Mouse (Mus musculus) limb, embryonic 13.5 days (tissue): Measurements from ENCODE around the gene Mrpl21. TPM values are rescaled to one million over a fixed set of nuclear protein-coding genes. Genes with fewer than 3 reads are reported as not detected.

Source experiments
- ATAC-seq: fragments of 200-750 bp; cut with Nextera tagmentation; 2 replicates; pipeline ENCODE4 v1.8.0; 2017; ENCODE audit warnings: low read depth, moderate number of reproducible peaks, moderate TSS enrichment; ENCODE audit not compliant: low FRiP score
- H3K27ac ChIP-seq: fragments of 300-500 bp; sonication (generic); 2 replicates; pipeline ENCODE4 v1.5.1; 2015; ENCODE audit warnings: inconsistent platforms, mild to moderate bottlenecking, moderate library complexity
- H3K27me3 ChIP-seq: fragments of 300-500 bp; sonication (generic); 2 replicates; pipeline ENCODE4 v1.6.1; 2015; ENCODE audit warnings: mild to moderate bottlenecking, inconsistent platforms
- H3K36me3 ChIP-seq: fragments of 300-500 bp; sonication (generic); 2 replicates; pipeline ENCODE4 v1.6.1; 2015; ENCODE audit warnings: inconsistent platforms, mild to moderate bottlenecking, moderate library complexity
- H3K4me1 ChIP-seq: fragments of 300-500 bp; sonication (generic); 2 replicates; pipeline ENCODE4 v1.6.1; 2015; ENCODE audit warnings: inconsistent platforms
- H3K4me2 ChIP-seq: fragments of 300-500 bp; sonication (generic); replicated peaks from 2 replicates; pipeline ENCODE4 v1.6.1; 2015; ENCODE audit warnings: inconsistent platforms, mild to moderate bottlenecking, moderate library complexity
- H3K4me3 ChIP-seq: fragments of 300-500 bp; sonication (generic); 2 replicates; pipeline ENCODE4 v1.5.1; 2015; ENCODE audit warnings: moderate library complexity, mild to moderate bottlenecking, inconsistent platforms
- H3K9ac ChIP-seq: fragments of 300-500 bp; sonication (generic); 2 replicates; pipeline ENCODE4 v1.6.1; 2015; ENCODE audit warnings: mild to moderate bottlenecking, inconsistent platforms
- H3K9me3 ChIP-seq: fragments of 300-500 bp; sonication (generic); 2 replicates; pipeline ENCODE4 v1.6.1; 2016; ENCODE audit warnings: inconsistent platforms
- WGBS: fragments of 180-500 bp; shearing (Covaris S2); methylation state at CpG from one replicate; pipeline ENCODE4 v1.1.7; 2015; 5-methylcytosine and 5-hydroxymethylcytosine counted together
- polyA plus RNA-seq: library from polyadenylated mRNA; unstranded; fragments of >200 nt; fragmentation: Nextera tagmentation; extraction: Ambion mirVana; gene quantifications from 2 replicates; pipeline ENCODE4 v1.2.1, GENCODE M21; 2015

Mrpl21 gene
- polyA plus RNA-seq, 1 experiment from 2014 or later: 136 TPM

GRCm38 (mm10) chr19:3307175-3307949 lies 24.7 kb downstream of the Mrpl21 start:
- Histone ChIP-seq H3K4me1 (no peaks in the 10 kb centered on the region), H3K36me3 (no peaks in the 10 kb centered on the region), H3K9ac (peak overlapping the region; percentile 4; the same call in 1 of the 2 replicates), H3K9me3 (no peaks in the 10 kb centered on the region), H3K4me2 (no peak overlapping the region), H3K27ac (no peak overlapping the region), H3K27me3 (no peaks in the 10 kb centered on the region), H3K4me3 (no peak overlapping the region)
- ATAC-seq: no peak
- 57% methylated on average over 16 of the region's 16 CpGs for WGBS

GRCm38 (mm10) chr19:3319341-3319740 lies 36.6 kb downstream of the Mrpl21 start:
- no peak overlapping the region for H3K4me3 ChIP-seq
- no peak for ATAC-seq
- no peaks in the 10 kb centered on the region for H3K9me3 ChIP-seq
- peaks cover 23% of the 10 kb centered on the region for H3K4me1 ChIP-seq
- WGBS: 81% methylated on average over 2 of the region's 2 CpGs
- no peak overlapping the region for H3K9ac ChIP-seq
- no peaks in the 10 kb centered on the region for H3K36me3 ChIP-seq
- H3K4me2 ChIP-seq: no peak overlapping the region
- H3K27ac ChIP-seq: no peak overlapping the region
- peaks cover 28% of the 10 kb centered on the region for H3K27me3 ChIP-seq

DNA sequence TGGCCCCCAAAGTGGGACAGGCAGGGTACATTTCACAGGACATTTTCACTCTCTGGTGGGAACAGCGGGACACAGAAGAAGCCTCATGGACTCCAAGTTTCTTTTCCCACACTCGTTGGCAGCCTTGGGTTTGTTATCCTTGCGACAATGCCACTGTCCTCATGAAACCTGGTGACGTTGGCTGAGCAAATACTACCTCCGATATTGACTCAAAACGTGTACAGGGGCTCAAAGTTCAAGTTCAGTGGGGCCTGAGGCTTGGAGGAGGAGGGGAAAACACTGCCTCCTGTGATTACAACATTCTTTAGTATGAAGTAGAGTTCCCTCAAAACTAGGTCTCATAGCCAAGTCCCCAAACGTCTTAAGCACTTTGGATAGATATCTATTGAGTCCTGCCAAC lies 37.4 kb downstream of the Mrpl21 start:
- no peaks in the 10 kb centered on the region for H3K9me3 ChIP-seq
- no peak overlapping the region for H3K27ac ChIP-seq
- peaks cover 28% of the 10 kb centered on the region for H3K27me3 ChIP-seq
- no peak overlapping the region for H3K4me2 ChIP-seq
- H3K9ac ChIP-seq: no peak overlapping the region
- H3K4me1 ChIP-seq: peaks cover 30% of the 10 kb centered on the region
- H3K4me3 ChIP-seq: no peak overlapping the region
- no peaks in the 10 kb centered on the region for H3K36me3 ChIP-seq
- no peak for ATAC-seq
- WGBS: 72% methylated on average over 7 of the region's 7 CpGs

- Histone ChIP-seq H3K9ac (no peak overlapping the region), H3K27me3 (peaks cover 28% of the 10 kb centered on the region), H3K36me3 (no peaks in the 10 kb centered on the region), H3K4me2 (no peak overlapping the region), H3K4me3 (no peak overlapping the region), H3K27ac (no peak overlapping the region), H3K9me3 (no peaks in the 10 kb centered on the region), H3K4me1 (peaks cover 32% of the 10 kb centered on the region)
- 80% methylated on average over 3 of the region's 3 CpGs for WGBS
- ATAC-seq: no peak
These were observed 38.1 kb downstream of the Mrpl21 start for GRCm38 (mm10) chr19:3320801-3321200.

DNA sequence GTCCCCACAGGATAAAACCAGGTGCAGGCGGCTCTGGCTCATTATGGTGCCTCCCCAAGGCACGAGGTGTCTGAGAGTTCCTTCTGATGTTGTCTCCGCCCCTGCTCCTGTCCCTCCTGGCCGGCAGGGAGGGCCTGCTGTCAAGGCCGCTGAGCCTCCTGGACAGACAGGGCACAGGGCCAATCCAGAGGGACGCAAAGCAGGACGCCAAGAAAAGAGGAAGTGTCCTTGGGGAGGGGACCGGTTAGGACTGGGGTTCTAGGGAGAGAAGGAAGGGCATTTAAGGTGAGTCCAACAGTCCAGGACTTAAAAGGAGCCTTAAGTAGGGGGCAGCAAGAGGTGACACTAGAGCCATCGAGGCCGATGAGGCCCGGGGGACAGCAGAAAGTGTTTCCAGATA lies 38.9 kb downstream of the Mrpl21 start:
- H3K27me3 ChIP-seq: peaks cover 28% of the 10 kb centered on the region
- H3K4me2 ChIP-seq: peak overlapping the region; percentile 99
- H3K27ac ChIP-seq: no peak overlapping the region
- no peaks in the 10 kb centered on the region for H3K9me3 ChIP-seq
- peaks cover 41% of the 10 kb centered on the region for H3K4me1 ChIP-seq
- no peak overlapping the region for H3K9ac ChIP-seq
- no peak for ATAC-seq
- no peaks in the 10 kb centered on the region for H3K36me3 ChIP-seq
- peak overlapping the region; percentile 65 for H3K4me3 ChIP-seq
- WGBS: 6% methylated on average over 11 of the region's 11 CpGs

DNA sequence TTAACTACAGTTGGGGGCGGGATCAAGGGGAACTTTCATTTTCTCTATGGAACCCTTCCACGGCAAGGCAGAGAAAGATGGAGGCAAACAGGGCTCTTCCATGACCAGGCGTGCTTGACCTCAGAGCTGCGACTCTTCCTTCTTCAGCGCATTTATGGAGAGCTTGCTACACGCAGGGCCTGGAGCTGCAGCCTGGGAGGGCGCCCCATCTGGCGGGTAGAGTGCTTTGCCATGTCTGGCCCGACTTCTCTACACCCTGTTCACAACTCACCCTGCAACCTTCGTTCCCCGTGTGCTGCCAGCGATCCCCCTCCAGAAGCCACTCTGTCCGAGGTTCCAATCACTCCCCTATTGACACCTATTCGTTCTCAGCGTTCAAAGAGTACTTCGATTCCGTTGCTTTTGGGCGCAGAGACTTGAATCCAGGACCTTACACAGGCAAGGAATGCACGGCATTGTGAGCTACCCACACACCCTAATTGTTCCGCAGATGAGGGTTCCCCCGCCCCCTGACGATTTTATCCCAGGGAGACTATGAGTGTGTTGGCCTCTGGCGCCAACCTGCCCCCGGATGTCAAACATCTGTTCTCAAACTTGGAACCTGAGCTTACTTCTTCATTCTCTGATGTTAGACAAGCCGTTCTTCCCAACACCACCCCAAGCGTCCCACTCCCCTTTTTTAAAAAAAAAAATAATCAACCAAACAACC lies 39.7 kb downstream of the Mrpl21 start, which contains the start of gene Cpt1a:
Cpt1a (plus strand) TSS at position 74 of the 709 bp plus-strand sequence.
- 3% methylated on average over 26 of the region's 26 CpGs for WGBS
- no peak for ATAC-seq
- Histone ChIP-seq H3K4me2 (peak within 1 kb of the TSS; percentile 99), H3K27ac (no peak within 1 kb of the TSS; the same call in 1 of the 2 replicates), H3K36me3 (no peaks in the 10 kb centered on the region), H3K4me1 (peaks cover 42% of the 10 kb centered on the region), H3K27me3 (peaks cover 28% of the 10 kb centered on the region), H3K4me3 (peak within 1 kb of the TSS; percentile 65), H3K9ac (peak within 1 kb of the TSS; percentile 67), H3K9me3 (no peaks in the 10 kb centered on the region)

GRCm38 (mm10) chr19:3323201-3323621 lies 40.5 kb downstream of the Mrpl21 start:
- Histone ChIP-seq H3K4me3 (peak overlapping the region; percentile 65), H3K4me2 (peak overlapping the region; percentile 99), H3K27me3 (peaks cover 28% of the 10 kb centered on the region), H3K27ac (no peak overlapping the region), H3K36me3 (no peaks in the 10 kb centered on the region), H3K9ac (peak overlapping the region; percentile 67), H3K9me3 (no peaks in the 10 kb centered on the region), H3K4me1 (peaks cover 42% of the 10 kb centered on the region)
- 1% methylated on average over 47 of the region's 47 CpGs for WGBS
- peak; percentile 80 for ATAC-seq

DNA sequence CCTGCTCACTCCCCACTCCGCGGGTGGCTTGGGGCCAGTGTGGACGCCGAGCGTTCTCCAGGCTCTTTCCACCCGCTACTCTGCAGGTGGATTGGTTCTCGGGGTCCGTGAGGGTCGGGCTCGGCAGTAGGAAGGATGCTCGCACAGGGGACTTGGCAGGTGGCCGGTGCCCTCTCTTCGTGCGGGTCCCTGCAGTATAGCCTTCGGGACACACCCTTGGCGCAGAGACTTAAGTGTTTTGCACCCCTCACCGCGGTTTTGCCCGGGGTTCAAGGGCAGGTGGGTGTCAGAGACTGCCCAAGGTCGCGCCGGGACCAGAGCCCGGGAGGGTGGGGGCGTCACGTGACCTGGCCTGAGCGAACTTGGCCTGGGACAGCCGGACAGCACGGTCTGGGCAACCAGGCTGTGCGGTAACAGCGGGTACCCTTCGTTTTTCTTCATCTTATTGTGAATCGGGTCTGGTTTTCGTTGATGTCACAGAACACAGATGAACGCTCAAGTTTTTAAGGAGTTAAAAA lies 41.1 kb downstream of the Mrpl21 start:
- H3K4me3 ChIP-seq: peak overlapping the region; percentile 65
- no peaks in the 10 kb centered on the region for H3K36me3 ChIP-seq
- H3K27ac ChIP-seq: no peak overlapping the region
- peaks cover 42% of the 10 kb centered on the region for H3K4me1 ChIP-seq
- H3K4me2 ChIP-seq: peak overlapping the region; percentile 99
- no peaks in the 10 kb centered on the region for H3K9me3 ChIP-seq
- H3K9ac ChIP-seq: peak overlapping the region; percentile 67
- H3K27me3 ChIP-seq: peaks cover 28% of the 10 kb centered on the region
- peak; percentile 4; the same call in 1 of the 2 replicates for ATAC-seq
- 1% methylated on average over 34 of the region's 34 CpGs for WGBS

DNA sequence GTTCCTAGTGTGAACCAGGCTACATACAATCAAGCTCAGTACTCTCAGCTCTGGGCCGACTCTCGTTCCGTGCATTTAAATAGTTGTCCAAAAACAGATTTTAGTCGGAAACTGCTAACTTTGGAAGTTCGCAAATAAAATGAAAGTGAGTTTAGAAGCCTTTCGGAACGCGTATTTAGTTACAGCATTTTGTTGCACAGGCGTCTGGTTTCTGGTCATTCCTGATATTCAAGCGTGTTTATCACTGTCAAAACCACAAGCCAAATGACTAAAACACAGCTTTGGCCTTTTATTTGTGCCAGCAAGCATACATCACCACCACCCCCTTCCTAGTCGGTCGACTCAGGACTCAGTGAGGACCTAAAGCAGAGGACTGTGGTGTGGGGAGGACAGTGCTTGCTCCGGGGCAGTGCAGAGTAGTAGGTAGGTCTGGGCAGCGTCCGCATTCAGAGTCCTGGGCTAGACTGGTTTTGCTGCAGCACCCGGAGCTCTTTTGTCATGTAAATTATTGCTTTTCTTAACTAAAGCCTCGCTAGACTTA lies 41.6 kb downstream of the Mrpl21 start:
- no peak overlapping the region for H3K27ac ChIP-seq
- WGBS: 2% methylated on average over 17 of the region's 17 CpGs

GRCm38 (mm10) chr19:3324931-3325711 lies 42.4 kb downstream of the Mrpl21 start:
- peaks cover 21% of the 10 kb centered on the region for H3K27me3 ChIP-seq
- H3K4me1 ChIP-seq: peaks cover 42% of the 10 kb centered on the region
- WGBS: under 1% methylated on average over 58 of the region's 59 CpGs
- H3K36me3 ChIP-seq: no peaks in the 10 kb centered on the region
- H3K4me2 ChIP-seq: peak overlapping the region; percentile 99
- ATAC-seq: peak; percentile 81
- H3K4me3 ChIP-seq: peak overlapping the region; percentile 65
- peak overlapping the region; percentile 67 for H3K9ac ChIP-seq
- H3K9me3 ChIP-seq: no peaks in the 10 kb centered on the region
- H3K27ac ChIP-seq: peak overlapping the region; percentile 86

More for the DNA sequence above, 41.6 kb downstream of the Mrpl21 start:
- Histone ChIP-seq H3K4me1 (peaks cover 42% of the 10 kb centered on the region), H3K9me3 (no peaks in the 10 kb centered on the region), H3K4me3 (peak overlapping the region; percentile 65), H3K4me2 (peak overlapping the region; percentile 99), H3K27me3 (peaks cover 28% of the 10 kb centered on the region), H3K9ac (peak overlapping the region; percentile 67; the same call in 1 of the 2 replicates), H3K36me3 (no peaks in the 10 kb centered on the region)
- no peak for ATAC-seq

GRCm38 (mm10) chr19:3325771-3326478 lies 43.2 kb downstream of the Mrpl21 start:
- Histone ChIP-seq H3K27me3 (peaks cover 21% of the 10 kb centered on the region), H3K27ac (peak overlapping the region; percentile 86), H3K36me3 (no peaks in the 10 kb centered on the region), H3K9me3 (no peaks in the 10 kb centered on the region), H3K4me3 (peak overlapping the region; percentile 65), H3K4me1 (peaks cover 42% of the 10 kb centered on the region), H3K4me2 (peak overlapping the region; percentile 99), H3K9ac (peak overlapping the region; percentile 67)
- 36% methylated on average over 15 of the region's 15 CpGs for WGBS
- no peak for ATAC-seq
